Mouse (Mus musculus): ENCODE measurements around the gene Evc.

The Evc gene

DNA sequence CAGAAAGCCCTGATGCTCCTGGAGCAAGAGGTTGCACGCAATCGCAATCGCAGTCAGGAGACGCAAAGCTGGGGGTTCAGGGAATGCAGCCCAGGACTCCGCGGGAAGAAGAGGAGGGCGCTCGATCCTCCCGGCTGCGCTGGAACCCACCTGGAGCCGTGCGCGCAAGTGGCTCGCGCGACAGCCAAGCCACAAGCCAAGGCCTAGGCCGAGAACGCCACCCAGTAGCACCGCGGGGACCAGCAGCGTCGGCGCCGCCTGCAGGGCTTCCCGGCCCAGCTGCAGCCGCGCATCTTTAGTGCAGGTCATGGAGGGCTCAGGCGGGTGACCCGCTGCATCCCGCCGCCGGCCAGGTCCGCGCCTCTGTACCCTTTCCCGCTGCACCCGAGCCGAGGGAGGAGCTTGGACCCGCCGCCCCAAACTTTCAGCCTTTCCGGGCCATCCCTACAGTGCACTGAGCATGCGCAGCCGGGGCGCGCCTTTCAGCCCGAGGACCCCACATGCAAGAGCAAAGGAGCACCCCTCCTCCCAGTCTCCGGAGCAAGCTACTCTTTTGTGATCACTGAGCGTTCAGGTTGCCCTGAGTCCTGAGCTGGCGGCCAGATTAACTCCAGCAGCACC lies at the start of gene Evc:
TSS of gene Evc (minus strand) at position 410 of the 621 bp plus-strand sequence.
- DNase-seq (ENCODE audit: low spot score), result no peak

- DNase-seq (ENCODE audit: low spot score), result no peak
Measured at GRCm38 (mm10) chr5:37383570-37383969, 46.9 kb upstream of the Evc start.

GRCm38 (mm10) chr5:37380641-37381040 lies 43.9 kb upstream of the Evc start:
- DNase-seq (ENCODE audit: low spot score), result no peak

DNA sequence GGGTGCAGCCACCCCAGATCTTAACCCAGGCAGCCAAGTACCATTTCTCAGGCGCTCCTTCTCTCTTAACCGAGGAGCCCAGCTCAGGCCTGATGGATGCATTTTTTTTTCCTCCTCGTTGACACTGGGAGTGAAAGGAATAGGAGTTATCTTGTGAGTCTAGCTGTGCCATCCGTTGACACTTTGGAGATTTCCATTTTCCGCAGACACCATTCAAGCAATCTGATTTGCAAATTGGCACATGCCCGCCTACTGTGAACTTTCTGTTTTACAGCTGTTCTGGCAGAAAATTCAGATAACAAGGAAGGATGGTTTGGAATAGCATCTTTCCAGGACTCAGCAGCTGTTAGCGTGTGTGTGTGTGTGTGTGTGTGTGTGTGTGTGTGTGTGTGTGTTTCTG lies 40.7 kb upstream of the Evc start:
- DNase-seq (ENCODE audit: low spot score), result no peak

- no peak for DNase-seq (ENCODE audit: low spot score)
Measured at GRCm38 (mm10) chr5:37368796-37369195, 32.1 kb upstream of the Evc start.

- no peak for DNase-seq (ENCODE audit: low spot score)
Measured at GRCm38 (mm10) chr5:37365751-37366150, 29.1 kb upstream of the Evc start.

DNA sequence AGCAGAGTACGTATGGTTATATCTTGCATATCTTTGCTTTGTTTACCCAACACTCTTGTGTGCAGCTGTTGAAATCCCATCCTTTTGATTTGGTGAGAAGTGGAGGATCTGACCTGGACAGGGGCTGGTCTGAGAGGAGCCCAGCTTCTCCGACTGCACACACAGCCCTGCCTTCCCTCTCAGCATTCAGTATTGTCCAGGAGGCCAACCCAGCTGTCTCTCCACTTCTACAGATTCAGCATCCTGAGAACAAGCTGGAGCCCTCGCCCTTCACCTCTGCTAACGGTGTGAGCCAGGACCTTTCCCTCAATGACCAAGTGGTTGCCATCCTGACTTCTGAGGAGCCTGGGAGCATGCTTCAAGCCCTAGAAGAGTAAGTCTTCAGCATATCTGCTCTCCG lies 26.6 kb upstream of the Evc start:
- DNase-seq (ENCODE audit: low spot score), result no peak

DNA sequence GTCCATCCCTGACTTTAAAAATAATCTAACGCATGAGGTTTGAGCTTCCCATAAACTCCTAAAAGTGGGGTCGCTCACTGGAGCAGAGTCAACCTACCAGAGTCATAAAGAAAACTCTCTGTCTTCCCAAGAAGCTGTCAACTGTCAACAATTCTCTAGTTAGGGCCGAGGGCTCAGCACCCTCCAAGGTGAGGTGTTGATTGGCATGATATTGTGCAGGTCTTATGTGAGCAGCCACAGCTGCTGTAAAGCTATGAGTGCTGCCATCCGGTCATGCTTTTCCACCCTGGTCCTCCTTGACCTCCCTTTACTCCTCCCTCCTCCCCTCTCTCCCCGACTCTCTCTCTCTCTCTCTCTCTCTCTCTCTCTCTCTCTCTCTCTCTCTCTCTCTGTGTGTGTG lies 25.9 kb upstream of the Evc start:
- no peak for DNase-seq (ENCODE audit: low spot score)

DNA sequence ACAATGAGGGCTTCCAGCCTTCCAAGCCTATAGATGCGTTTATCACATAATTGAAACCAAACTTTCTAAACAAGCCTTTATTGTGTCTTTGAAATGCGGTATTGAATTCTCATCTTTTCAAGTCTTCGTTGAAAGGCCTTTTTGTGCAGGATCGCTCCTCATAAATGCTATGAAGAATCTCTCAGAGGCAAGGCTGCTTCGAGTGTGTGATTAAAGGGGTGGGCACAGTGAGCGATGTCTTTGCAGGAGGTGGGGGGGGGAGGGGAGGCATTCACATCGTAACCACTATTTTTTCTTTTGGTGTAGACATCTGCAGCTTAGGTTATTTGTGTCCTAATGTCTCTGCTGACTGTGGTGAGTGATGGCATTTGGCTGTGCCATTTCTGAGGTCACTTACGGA lies 19.3 kb upstream of the Evc start:
- no peak for DNase-seq (ENCODE audit: low spot score)

DNA sequence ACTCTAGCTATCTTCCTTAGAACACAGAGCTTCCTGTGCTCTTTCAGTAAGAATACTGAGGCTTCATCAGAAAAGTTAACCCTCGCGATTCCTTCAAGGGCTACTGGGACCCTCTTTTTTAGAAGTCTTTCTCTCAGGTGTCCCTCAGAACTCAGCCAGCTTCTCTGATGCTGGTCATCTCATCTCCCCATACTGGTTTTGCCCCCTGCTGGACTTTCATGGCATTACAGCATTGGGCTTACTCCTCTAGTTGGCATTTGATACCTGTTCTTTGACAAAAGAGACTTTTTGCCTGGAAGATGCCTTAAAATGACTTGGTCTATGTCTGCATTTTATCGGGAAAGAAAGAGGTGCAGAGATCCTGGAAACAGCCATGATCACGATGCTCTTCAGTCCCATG lies 17.7 kb upstream of the Evc start:
- DNase-seq (ENCODE audit: low spot score), result peak; percentile 37

DNA sequence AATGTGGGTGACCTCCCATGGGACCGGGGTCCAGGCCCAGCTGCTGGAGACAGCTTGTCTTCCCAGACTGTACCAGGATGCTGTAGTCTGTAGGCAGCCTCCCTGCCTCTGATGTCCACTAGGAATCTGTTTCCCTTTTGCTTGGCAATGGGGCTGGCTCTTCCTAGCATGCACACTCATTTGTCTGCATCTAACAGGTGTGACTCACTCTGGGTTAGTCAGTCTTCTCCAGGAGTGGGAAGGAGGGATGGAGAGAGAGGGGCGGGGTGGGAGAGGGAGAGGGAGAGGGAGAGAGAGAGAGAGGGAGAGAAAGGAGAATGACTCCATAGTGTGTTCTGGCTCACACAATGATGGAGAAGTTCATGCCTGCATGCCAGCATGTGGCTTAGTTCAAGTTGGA lies 15.1 kb upstream of the Evc start:
- no peak for DNase-seq (ENCODE audit: low spot score)

- no peak for DNase-seq (ENCODE audit: low spot score)
Measured at GRCm38 (mm10) chr5:37343962-37344361, 7.3 kb upstream of the Evc start.

DNA sequence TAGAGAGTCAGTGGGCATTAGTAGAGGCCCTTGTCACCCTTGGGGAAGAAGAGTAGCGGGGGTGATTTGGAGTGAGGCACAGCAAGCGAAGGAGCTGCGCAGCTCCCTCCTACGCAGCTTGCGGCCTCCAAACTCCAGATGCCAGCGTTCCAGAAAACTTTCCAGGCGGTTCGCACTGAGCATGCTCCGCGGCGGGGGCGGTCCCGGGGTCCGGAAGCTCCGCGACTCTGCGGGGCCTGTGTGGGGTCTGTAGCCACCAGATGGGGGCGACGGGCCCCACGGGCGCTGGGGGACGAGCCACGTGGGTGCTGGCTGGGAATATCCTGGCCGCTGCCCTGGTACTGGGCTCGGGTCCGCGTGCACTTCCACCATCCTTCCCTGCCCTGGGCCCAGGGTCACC lies 1.6 kb upstream of the Evc start, which contains the start of gene Evc2:
TSS of gene Evc2 (plus strand) at position 212 of the 400 bp plus-strand sequence.
- DNase-seq (ENCODE audit: low spot score), result peak; percentile 24

DNA sequence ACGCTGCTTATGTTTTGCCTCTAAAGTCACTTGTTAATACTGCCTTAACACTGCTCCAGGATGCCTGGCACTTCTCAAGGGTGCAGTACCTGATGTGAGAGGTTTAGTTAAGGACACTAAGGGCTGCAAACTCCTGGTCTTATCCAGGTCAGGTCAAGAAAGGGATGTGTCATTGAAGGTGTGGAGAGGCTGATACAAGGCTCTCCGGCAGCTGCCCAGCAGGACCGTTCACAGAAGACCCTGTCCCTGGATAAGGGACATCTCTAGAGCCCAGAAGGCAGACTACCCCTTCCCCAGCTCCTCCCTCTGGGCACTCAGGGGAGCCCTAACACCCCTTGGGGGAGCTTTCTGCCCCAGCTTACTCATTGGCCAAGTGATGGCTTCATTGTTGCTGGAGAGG lies 1.0 kb upstream of the Evc start:
- DNase-seq (ENCODE audit: low spot score), result no peak

DNA sequence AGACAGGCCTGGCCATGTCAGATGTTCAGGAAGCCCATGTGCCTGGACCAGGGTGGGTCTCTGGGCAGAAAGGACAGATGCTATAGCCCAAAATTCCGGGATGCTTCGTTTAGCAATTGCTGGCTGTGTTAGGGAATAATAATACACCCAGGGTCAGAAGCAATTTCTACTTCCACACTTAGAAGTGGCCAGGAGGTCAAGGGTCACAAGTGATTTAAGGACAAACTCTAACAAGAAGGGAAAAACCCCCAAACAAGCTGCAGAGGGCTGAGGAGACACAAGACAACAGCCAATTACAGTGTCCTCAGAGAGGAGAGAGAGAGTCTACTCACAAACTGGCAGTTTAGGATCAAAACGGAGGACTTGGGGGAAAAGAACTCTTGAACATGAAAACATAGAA lies 1.6 kb downstream of the Evc start:
- no peak for DNase-seq (ENCODE audit: low spot score)

GRCm38 (mm10) chr5:37332066-37332465 lies 4.6 kb downstream of the Evc start:
- no peak for DNase-seq (ENCODE audit: low spot score)

- DNase-seq (ENCODE audit: low spot score), result no peak
Measured at GRCm38 (mm10) chr5:37331133-37331505, 5.6 kb downstream of the Evc start.

GRCm38 (mm10) chr5:37330449-37331132 lies 6.1 kb downstream of the Evc start:
- no peak for DNase-seq (ENCODE audit: low spot score)

DNA sequence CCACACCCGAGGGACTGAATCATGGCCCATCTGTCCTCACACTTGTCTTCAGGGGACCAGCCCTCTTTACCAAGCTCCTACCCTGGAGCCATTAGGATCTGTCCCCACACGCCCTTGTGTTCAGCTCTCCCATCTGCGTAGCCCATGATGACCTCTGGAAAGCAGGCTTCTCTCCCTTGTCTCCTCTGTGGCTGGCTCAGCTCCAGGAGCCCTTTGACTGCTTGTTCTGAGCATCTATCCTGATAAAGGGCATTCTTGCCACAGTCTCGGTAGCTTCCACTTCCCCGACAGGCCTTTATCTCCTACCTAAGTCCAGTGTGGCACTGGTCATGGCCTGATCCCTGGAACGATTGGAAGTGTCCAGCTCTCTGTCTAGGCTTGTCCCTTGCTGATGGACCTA lies 10.0 kb downstream of the Evc start:
- DNase-seq (ENCODE audit: low spot score), result no peak

- no peak for DNase-seq (ENCODE audit: low spot score)
Measured at GRCm38 (mm10) chr5:37320761-37321160, 15.9 kb downstream of the Evc start.

DNA sequence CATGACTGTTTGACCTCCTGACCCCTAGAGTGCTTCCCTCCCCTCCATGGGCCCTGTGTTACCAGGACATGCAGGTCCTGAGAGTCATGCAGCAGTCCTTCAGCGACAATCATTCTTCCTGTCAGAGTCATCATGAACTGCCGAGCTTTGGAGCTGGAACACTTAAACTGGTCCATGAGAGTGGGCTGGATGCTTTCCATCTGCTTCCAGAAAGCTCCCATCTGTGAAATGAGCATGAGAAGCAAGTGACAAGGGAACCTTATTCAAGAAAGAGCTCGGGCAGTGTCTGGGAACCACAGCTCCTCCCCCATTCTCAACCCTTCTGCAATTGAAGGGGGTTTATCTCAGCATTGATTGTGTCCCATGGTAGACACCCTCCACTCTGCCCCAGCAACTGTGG lies 16.5 kb downstream of the Evc start:
- DNase-seq (ENCODE audit: low spot score), result no peak

GRCm38 (mm10) chr5:37318715-37319114 lies 18.0 kb downstream of the Evc start:
- no peak for DNase-seq (ENCODE audit: low spot score)

DNA sequence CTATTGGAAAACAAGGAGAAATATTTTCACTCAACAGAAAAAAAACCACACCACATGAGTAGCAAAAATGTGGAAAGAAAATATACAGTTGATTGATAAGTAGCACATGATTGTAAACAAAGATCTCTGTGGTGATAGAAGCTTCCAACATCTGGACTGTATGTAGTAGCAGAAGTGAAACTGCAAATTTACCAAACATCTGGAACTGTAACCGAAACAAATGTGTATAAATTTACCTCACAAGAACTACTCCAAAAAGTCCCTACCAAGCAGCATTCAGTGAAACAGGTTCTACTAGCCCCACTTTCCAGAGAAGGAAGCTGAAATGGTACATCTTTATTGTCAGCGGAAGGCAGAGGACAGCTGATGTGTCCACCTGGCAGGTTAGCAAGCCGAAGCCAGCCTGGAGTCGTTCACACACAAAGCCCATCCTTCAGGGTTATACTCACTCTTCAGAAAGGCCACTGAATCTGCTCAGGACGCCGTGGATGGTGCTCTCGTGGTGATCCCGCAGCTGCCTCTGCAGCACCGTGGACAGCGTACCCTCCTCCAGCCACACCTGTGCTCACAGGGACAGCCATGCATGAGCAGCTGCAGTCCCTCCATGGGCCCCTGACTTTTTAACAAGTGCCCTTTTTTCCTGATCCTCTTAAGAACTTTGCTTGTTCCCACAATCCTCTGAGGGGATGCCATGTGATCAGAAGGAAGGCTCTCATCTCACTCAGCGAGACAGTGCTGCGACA lies 23.5 kb downstream of the Evc start:
- DNase-seq (ENCODE audit: low spot score), result no peak
